Mouse (Mus musculus) liver, embryonic 14.5 days (tissue): ENCODE measurements at regions not wholly inside any gene's neighbourhood (a gene's known extent, or its start where the extent isn't known, plus 50 kb on each side); places are given as distances from the start of the nearest gene placed in this dataset.

Experiments
- ATAC-seq: fragments of 200-750 bp; cut with Nextera tagmentation; 2 replicates; pipeline ENCODE4 v1.8.0; 2017; ENCODE audit warnings: moderate number of reproducible peaks, mild to moderate bottlenecking, moderate library complexity; ENCODE audit not compliant: insufficient read depth
- DNase-seq, 3 experiments: peaks; one replicate each; pipeline ENCODE4 v3.0.0-alpha.2; 2012 to 2013; ENCODE audit warnings: low read depth in 3 of 3, low spot score in 3 of 3
- H3K27ac ChIP-seq: fragments of 300-500 bp; sonication (generic); 2 replicates; pipeline ENCODE4 v1.5.1; 2014; ENCODE audit warnings: moderate library complexity, mild to moderate bottlenecking, control low read depth, inconsistent platforms
- H3K27me3 ChIP-seq: fragments of 300-500 bp; sonication (generic); 2 replicates; pipeline ENCODE4 v1.6.1; 2014; ENCODE audit warnings: mild to moderate bottlenecking, low read length, moderate library complexity; ENCODE audit not compliant: control insufficient read depth, insufficient read depth
- H3K36me3 ChIP-seq: fragments of 300-500 bp; sonication (generic); replicated peaks from 2 replicates; pipeline ENCODE4 v1.6.1; 2014; ENCODE audit warnings: low read depth; ENCODE audit not compliant: control insufficient read depth, insufficient read depth
- H3K4me1 ChIP-seq, 2 experiments: fragments of 200-500 bp in 1 of 2; fragments of 300-500 bp in 1 of 2; sonication (generic) in 1 of 2; replicated peaks; 2 replicates each; pipeline ENCODE4 v1.6.1; 2012 to 2014; ENCODE audit warnings: antibody characterized with exemption in 1 of 2, inconsistent platforms in 1 of 2, low read length in 1 of 2; ENCODE audit not compliant: control insufficient read depth in 2 of 2, insufficient read depth in 2 of 2
- H3K4me2 ChIP-seq: fragments of 300-500 bp; sonication (generic); 2 replicates; pipeline ENCODE4 v1.6.1; 2014; ENCODE audit warnings: low read depth, mild to moderate bottlenecking, control low read depth, moderate library complexity
- H3K4me3 ChIP-seq, 2 experiments: fragments of 200-500 bp in 1 of 2; fragments of 300-500 bp in 1 of 2; sonication (generic) in 1 of 2; 2 replicates each; pipeline ENCODE4 v1.5.1; 2012 to 2014; ENCODE audit warnings: low read depth in 2 of 2, low read length in 2 of 2, mild to moderate bottlenecking in 2 of 2, control low read depth in 1 of 2, inconsistent platforms in 1 of 2, moderate library complexity in 1 of 2; ENCODE audit not compliant: insufficient read depth in 1 of 2
- H3K9ac ChIP-seq: fragments of 300-500 bp; sonication (generic); replicated peaks from 2 replicates; pipeline ENCODE4 v1.6.1; 2014; ENCODE audit warnings: mild to moderate bottlenecking, control low read depth, moderate library complexity
- H3K9me3 ChIP-seq: fragments of 300-500 bp; sonication (generic); 2 replicates; pipeline ENCODE4 v1.6.1; 2016; ENCODE audit warnings: low read length, mixed read lengths; ENCODE audit not compliant: control insufficient read depth
- CTCF ChIP-seq: IDR thresholded peaks from 2 replicates; pipeline ENCODE4 v1.5.1; 2016; ENCODE audit warnings: antibody characterized with exemption, low read depth, control low read depth
- EP300 ChIP-seq: IDR thresholded peaks from 2 replicates; pipeline ENCODE4 v1.6.1; 2016; ENCODE audit warnings: antibody characterized with exemption, low read depth
- whole genome bisulfite sequencing: fragments of 180-500 bp; shearing (Covaris S2); extraction: QIAGEN DNeasy Blood & Tissue Kit; methylation state at CpG from one replicate; pipeline ENCODE4 v1.1.7; 2014; ENCODE audit not compliant: insufficient replicate concordance; 5-methylcytosine and 5-hydroxymethylcytosine counted together

- Histone ChIP-seq H3K4me1 (peaks cover 11 to 14% of the 10 kb centered on the region in 2 experiments), H3K9ac (no peak overlapping the region)
- no peak for TF ChIP-seq EP300
- TF ChIP-seq CTCF: no peak
Observed at GRCm38 (mm10) chr4:9750404-9750803, 1123.9 kb upstream of the 2610301B20Rik start.

GRCm38 (mm10) chr4:9763321-9763720 lies 1111.0 kb upstream of the 2610301B20Rik start:
- WGBS: 34% methylated on average over 1 of the region's 1 CpGs
- no peak for DNase-seq
- no peak for ATAC-seq
- H3K9me3 ChIP-seq: no peaks in the 10 kb centered on the region
- no peak for TF ChIP-seq EP300
- no peak for TF ChIP-seq CTCF
- H3K4me3 ChIP-seq: no peak overlapping the region
- H3K9ac ChIP-seq: no peak overlapping the region
- no peaks in the 10 kb centered on the region for H3K4me1 ChIP-seq
- H3K4me2 ChIP-seq: no peak overlapping the region
- H3K36me3 ChIP-seq: no peaks in the 10 kb centered on the region
- H3K27me3 ChIP-seq: no peaks in the 10 kb centered on the region
- H3K27ac ChIP-seq: no peak overlapping the region

More at GRCm38 (mm10) chr4:9750404-9750803, 1123.9 kb upstream of the 2610301B20Rik start:
- Histone ChIP-seq H3K9me3 (no peaks in the 10 kb centered on the region), H3K36me3 (no peaks in the 10 kb centered on the region), H3K4me3 (no peak overlapping the region), H3K27ac (no peak overlapping the region), H3K4me2 (no peak overlapping the region), H3K27me3 (no peaks in the 10 kb centered on the region)
- no peak for ATAC-seq
- 82% methylated on average over 4 of the region's 4 CpGs for WGBS
- no peak for DNase-seq

GRCm38 (mm10) chr4:9769633-9770205 lies 1104.6 kb upstream of the 2610301B20Rik start:
- Histone ChIP-seq H3K9me3 (no peaks in the 10 kb centered on the region), H3K27ac (no peak overlapping the region), H3K4me3 (peak overlapping the region; percentile 46 to 67), H3K4me2 (peak overlapping the region; percentile 89), H3K36me3 (no peaks in the 10 kb centered on the region), H3K9ac (peak overlapping the region; percentile 43), H3K27me3 (no peaks in the 10 kb centered on the region), H3K4me1 (peaks cover 0 to 3% of the 10 kb centered on the region in 2 experiments; a peak in 2 of 4 replicates)
- TF ChIP-seq CTCF (no peak), EP300 (no peak)
- DNase-seq: peak in 1 of 3 experiments; percentile 27
- ATAC-seq: peak; percentile 32; the same call in 1 of the 2 replicates
- 38% methylated on average over 9 of the region's 9 CpGs for WGBS

GRCm38 (mm10) chr4:9770372-9771102 lies 1103.8 kb upstream of the 2610301B20Rik start:
- H3K9ac ChIP-seq: peak overlapping the region; percentile 53
- no peaks in the 10 kb centered on the region for H3K9me3 ChIP-seq
- H3K27me3 ChIP-seq: no peaks in the 10 kb centered on the region
- peak overlapping the region; percentile 89 for H3K4me2 ChIP-seq
- H3K36me3 ChIP-seq: no peaks in the 10 kb centered on the region
- TF ChIP-seq EP300: no peak
- TF ChIP-seq CTCF: peak; percentile 74
- peak in 1 of 3 experiments; percentile 47 for DNase-seq
- H3K4me3 ChIP-seq: peak overlapping the region; percentile 67 to 79
- peak overlapping the region; percentile 54 for H3K27ac ChIP-seq
- peaks cover 0 to 3% of the 10 kb centered on the region in 2 experiments; a peak in 2 of 4 replicates for H3K4me1 ChIP-seq
- 3% methylated on average over 38 of the region's 38 CpGs for WGBS
- ATAC-seq: peak; percentile 87

- TF ChIP-seq EP300 (no peak), CTCF (no peak; the same call in 1 of the 2 replicates)
- WGBS: 0% methylated on average over 5 of the region's 5 CpGs
- H3K9ac ChIP-seq: peak overlapping the region; percentile 53
- no peaks in the 10 kb centered on the region for H3K9me3 ChIP-seq
- H3K27me3 ChIP-seq: no peaks in the 10 kb centered on the region
- peak; percentile 62 for ATAC-seq
- H3K27ac ChIP-seq: peak overlapping the region; percentile 54; the same call in 1 of the 2 replicates
- H3K36me3 ChIP-seq: no peaks in the 10 kb centered on the region
- DNase-seq: peak; percentile 31 to 73 (median 38)
- peaks cover 0 to 3% of the 10 kb centered on the region in 2 experiments; a peak in 2 of 4 replicates for H3K4me1 ChIP-seq
- peak overlapping the region; percentile 67 to 79 for H3K4me3 ChIP-seq
- peak overlapping the region; percentile 89 for H3K4me2 ChIP-seq
Observed at GRCm38 (mm10) chr4:9771103-9771474, 1103.2 kb upstream of the 2610301B20Rik start.
